In genomic region chr13:63609734-63610133, GRCm38 (mm10) we compare ENCODE assay signal across 12 mouse cellular contexts. TPM values are rescaled to one million over a fixed set of nuclear protein-coding genes. Genes with fewer than 3 reads are reported as not detected.
DNase-seq lines count a peak whose midpoint lies in the region; ATAC-seq and TF ChIP-seq lines count a peak whose summit lies in the region.
"Had no signal": no experiment of that assay in that cellular context is flagged by ENCODE, and none has a peak within 500 bp of the region (broad histone marks: within the 10 kb centered on the region; RNA-seq: fewer than 3 reads in every experiment).

No protein-coding gene starts in this region.

- H3K9ac ChIP-seq in liver, postnatal 0 days (replicated peaks) = no peak overlapping the region
- no peak overlapping the region for H3K9ac ChIP-seq in embryonic facial prominence, embryonic 11.5 days (replicated peaks; ENCODE audit: low read length)
- no peak overlapping the region for H3K9ac ChIP-seq in neural tube, embryonic 11.5 days (ENCODE audit: low read length)
- H3K9ac ChIP-seq: forebrain, embryonic 12.5 days; midbrain, embryonic 12.5 days; neural tube, embryonic 13.5 days had no signal

- no peak overlapping the region for H3K4me3 ChIP-seq in liver, postnatal 0 days (ENCODE audit: low read depth, low read length)
- no peak overlapping the region for H3K4me3 ChIP-seq in embryonic facial prominence, embryonic 11.5 days (ENCODE audit: low read depth, low read length)
- H3K4me3 ChIP-seq in neural tube, embryonic 11.5 days (ENCODE audit: low read depth, low read length) = no peak overlapping the region
- H3K4me3 ChIP-seq: forebrain, embryonic 12.5 days; midbrain, embryonic 12.5 days; neural tube, embryonic 13.5 days had no signal

- no peaks in the 10 kb centered on the region for H3K4me1 ChIP-seq in liver, postnatal 0 days (ENCODE audit: insufficient read depth)
- H3K4me1 ChIP-seq in embryonic facial prominence, embryonic 11.5 days (ENCODE audit: control insufficient read depth, insufficient read depth, low read length) = peaks cover 3% of the 10 kb centered on the region; the same call in 1 of the 2 replicates
- no peaks in the 10 kb centered on the region for H3K4me1 ChIP-seq in neural tube, embryonic 11.5 days (ENCODE audit: control insufficient read depth, insufficient read depth, low read length)

- ATAC-seq in liver, postnatal 0 days = no peak
- no peak for ATAC-seq in embryonic facial prominence, embryonic 11.5 days (replicated peaks; ENCODE audit: insufficient number of reproducible peaks, low FRiP score, low TSS enrichment, low read depth)
- ATAC-seq in neural tube, embryonic 11.5 days (ENCODE audit: insufficient read depth, low FRiP score, low TSS enrichment) = no peak

- H3K4me2 ChIP-seq in liver, postnatal 0 days (ENCODE audit: low read depth, low read length) = no peak overlapping the region
- no peak overlapping the region for H3K4me2 ChIP-seq in embryonic facial prominence, embryonic 11.5 days (ENCODE audit: low read depth, low read length)
- H3K4me2 ChIP-seq in neural tube, embryonic 11.5 days (ENCODE audit: low read depth) = no peak overlapping the region
- H3K4me2 ChIP-seq: forebrain, embryonic 12.5 days; midbrain, embryonic 12.5 days; neural tube, embryonic 13.5 days had no signal

- H3K27ac ChIP-seq in liver, postnatal 0 days (ENCODE audit: low read depth) = no peak overlapping the region
- H3K27ac ChIP-seq in embryonic facial prominence, embryonic 11.5 days (replicated peaks; ENCODE audit: low read depth, low read length) = no peak overlapping the region
- no peak overlapping the region for H3K27ac ChIP-seq in neural tube, embryonic 11.5 days (ENCODE audit: low read depth, low read length)
- H3K27ac ChIP-seq: forebrain, embryonic 12.5 days; midbrain, embryonic 12.5 days; neural tube, embryonic 13.5 days had no signal

- H3K36me3 ChIP-seq in liver, postnatal 0 days (replicated peaks; ENCODE audit: insufficient read depth, low read length) = no peaks in the 10 kb centered on the region
- H3K36me3 ChIP-seq in embryonic facial prominence, embryonic 11.5 days (replicated peaks; ENCODE audit: control insufficient read depth, insufficient read depth, low read depth, low read length) = no peaks in the 10 kb centered on the region
- no peaks in the 10 kb centered on the region for H3K36me3 ChIP-seq in neural tube, embryonic 11.5 days (ENCODE audit: control insufficient read depth, insufficient read depth, low read length)
- H3K36me3 ChIP-seq: forebrain, embryonic 12.5 days; midbrain, embryonic 12.5 days; neural tube, embryonic 13.5 days had no signal

- DNase-seq in liver = peak; percentile 7
- no peak for DNase-seq in liver, postnatal 0 days
- peak; percentile 42 for DNase-seq in embryo, embryonic 10 days (ENCODE audit: low spot score)
- DNase-seq in embryonic facial prominence, embryonic 11.5 days (ENCODE audit: low spot score) = peak; percentile 38
- DNase-seq in neural tube, embryonic 11.5 days (ENCODE audit: low spot score) = peak; percentile 19
- DNase-seq in left cerebral cortex, adult 9 months (ENCODE audit: low spot score in 2 of 2) = no peak
- DNase-seq in natural killer cell, adult 2 months (ENCODE audit: low spot score in 2 of 2) = no peak
- DNase-seq: adrenal gland, postnatal 36 days; thymus, postnatal 4 days had no signal

- no peaks in the 10 kb centered on the region for H3K9me3 ChIP-seq in liver, postnatal 0 days (ENCODE audit: low read length)
- H3K9me3 ChIP-seq in embryonic facial prominence, embryonic 11.5 days (replicated peaks; ENCODE audit: control insufficient read depth, low read length) = no peaks in the 10 kb centered on the region
- no peaks in the 10 kb centered on the region for H3K9me3 ChIP-seq in neural tube, embryonic 11.5 days (ENCODE audit: control insufficient read depth, low read length)
- H3K9me3 ChIP-seq: forebrain, embryonic 12.5 days; midbrain, embryonic 12.5 days; neural tube, embryonic 13.5 days had no signal

- H3K27me3 ChIP-seq in liver, postnatal 0 days (ENCODE audit: insufficient read depth, low read length) = no peaks in the 10 kb centered on the region
- H3K27me3 ChIP-seq in embryonic facial prominence, embryonic 11.5 days (ENCODE audit: control insufficient read depth, insufficient read depth, low read length) = no peaks in the 10 kb centered on the region
- no peaks in the 10 kb centered on the region for H3K27me3 ChIP-seq in neural tube, embryonic 11.5 days (ENCODE audit: control insufficient read depth, insufficient read depth, low read length)
- H3K27me3 ChIP-seq: neural tube, embryonic 13.5 days had no signal

- TF ChIP-seq CTCF in liver, postnatal 0 days (IDR thresholded peaks at IDR 0.05; ENCODE audit: low read depth) = no peak

- WGBS in liver, postnatal 0 days (ENCODE audit: insufficient replicate concordance) = 22% methylated on average over 10 of the region's 10 CpGs
- 22% methylated on average over 10 of the region's 10 CpGs for WGBS in embryonic facial prominence, embryonic 11.5 days
- WGBS in neural tube, embryonic 11.5 days = 22% methylated on average over 10 of the region's 10 CpGs

- no peak for TF ChIP-seq EP300 in liver, postnatal 0 days (IDR thresholded peaks at IDR 0.05; ENCODE audit: low read depth)

RNA-seq across cellular contexts. Expression of gene Ptch1, which starts 36.3 kb away (rescaled TPM):
- polyA plus RNA-seq in liver, postnatal 0 days (2015; fragmentation: Nextera tagmentation; extraction: Ambion mirVana) = 1.8 and 2.5 TPM in 2 replicates
- 24.9 and 27.4 TPM in 2 replicates for polyA plus RNA-seq in embryonic facial prominence, embryonic 11.5 days (2014; fragmentation: Nextera tagmentation; extraction: Ambion mirVana)
- 22.8 and 24.2 TPM in 2 replicates for polyA plus RNA-seq in neural tube, embryonic 11.5 days (2014; fragmentation: Nextera tagmentation; extraction: Ambion mirVana)

Comparison
In these comparisons a context has a peak if more than half of its experiments do, and no peak if none do; other contexts are left out.
1. DNase-seq: peak in liver (single experiment), embryo, embryonic 10 days (single experiment), embryonic facial prominence, embryonic 11.5 days (single experiment) and neural tube, embryonic 11.5 days (single experiment); none in liver, postnatal 0 days (single experiment), left cerebral cortex, adult 9 months (0 of 2) and natural killer cell, adult 2 months (0 of 2).